Mouse (Mus musculus): ENCODE results near the gene Polr2e.

DNA sequence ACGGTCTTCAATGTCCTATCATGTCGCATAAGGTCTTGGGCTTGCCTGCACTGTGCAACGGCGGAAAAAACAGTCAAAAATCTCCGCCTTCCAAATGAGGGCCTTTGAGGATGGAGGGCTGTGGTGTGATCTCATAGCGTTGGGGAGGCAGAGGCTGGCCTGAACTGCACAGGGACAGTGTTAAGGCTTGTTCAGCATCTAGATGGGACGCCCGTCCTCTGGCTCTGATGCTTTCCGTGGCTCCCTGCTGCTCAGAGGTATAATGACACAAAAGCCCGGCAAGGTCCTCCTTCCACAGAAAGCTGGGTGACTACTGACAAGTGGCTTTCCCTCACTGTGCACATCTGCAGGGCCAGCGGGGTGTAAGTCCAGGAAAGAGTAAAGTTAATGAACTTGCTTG is 19.4 kb downstream of the Polr2e start:
- TF ChIP-seq CTCF (IDR thresholded peaks at IDR 0.05; ENCODE audit: low read depth, low read length), result no peak
- no peak for TF ChIP-seq POLR2A (IDR thresholded peaks at IDR 0.05; ENCODE audit: borderline replicate concordance, low read depth, low read length)
